Mouse (Mus musculus) small intestine, adult 2 months (tissue): ENCODE measurements around the gene Tnpo2.

Experiments
- CTCF ChIP-seq: fragments of 200-500 bp; IDR thresholded peaks from 2 replicates; pipeline ENCODE4 v1.5.1; 2012; ENCODE audit warnings: low read depth, mild to moderate bottlenecking, control low read depth, inconsistent platforms, low read length, moderate library complexity, mixed read lengths; ENCODE audit not compliant: insufficient replicate concordance, insufficient read length; ENCODE audit errors: extremely low read depth
- POLR2A ChIP-seq: fragments of 200-500 bp; IDR thresholded peaks from 2 replicates; pipeline ENCODE4 v1.6.1; 2012; ENCODE audit warnings: low read depth, mild to moderate bottlenecking, control low read depth, inconsistent platforms, low read length, moderate library complexity

DNA sequence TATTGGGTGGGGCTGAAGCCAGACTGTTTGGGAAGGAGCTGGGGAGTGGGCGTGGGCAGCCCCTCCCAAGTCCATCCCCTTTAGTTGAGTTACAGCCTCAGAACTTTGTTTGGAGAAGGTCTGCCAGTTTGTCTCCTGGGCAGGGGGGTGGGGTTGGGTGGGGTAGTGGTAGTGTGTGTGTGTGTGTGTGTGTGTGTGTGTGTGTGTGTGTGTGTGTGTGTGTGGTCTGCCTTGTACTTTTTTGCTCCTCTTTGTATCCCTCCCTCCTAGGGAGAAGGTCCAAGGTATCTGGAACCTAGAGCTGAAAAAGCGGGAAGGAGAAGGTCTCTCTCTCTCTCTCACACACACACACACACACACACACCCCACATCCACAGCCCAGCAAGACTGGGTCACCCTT lies 22.3 kb upstream of the Tnpo2 start, which contains the start of gene Best2:
- TF ChIP-seq POLR2A (no peak), CTCF (no peak)
